Mouse (Mus musculus) lung, adult 2 months (tissue): Measurements from ENCODE around the gene Cavin3.

ENCODE experiments used
- CTCF ChIP-seq: fragments of 200-500 bp; IDR thresholded peaks from 2 replicates; pipeline ENCODE4 v1.5.1; 2011; ENCODE audit warnings: mild to moderate bottlenecking, low read length, control low read depth; ENCODE audit not compliant: insufficient read depth
- POLR2A ChIP-seq: fragments of 200-500 bp; IDR thresholded peaks from 2 replicates; pipeline ENCODE4 v1.6.1; 2011; ENCODE audit warnings: low read depth, mild to moderate bottlenecking, control low read depth, low read length, borderline replicate concordance; ENCODE audit errors: extremely low read depth

DNA sequence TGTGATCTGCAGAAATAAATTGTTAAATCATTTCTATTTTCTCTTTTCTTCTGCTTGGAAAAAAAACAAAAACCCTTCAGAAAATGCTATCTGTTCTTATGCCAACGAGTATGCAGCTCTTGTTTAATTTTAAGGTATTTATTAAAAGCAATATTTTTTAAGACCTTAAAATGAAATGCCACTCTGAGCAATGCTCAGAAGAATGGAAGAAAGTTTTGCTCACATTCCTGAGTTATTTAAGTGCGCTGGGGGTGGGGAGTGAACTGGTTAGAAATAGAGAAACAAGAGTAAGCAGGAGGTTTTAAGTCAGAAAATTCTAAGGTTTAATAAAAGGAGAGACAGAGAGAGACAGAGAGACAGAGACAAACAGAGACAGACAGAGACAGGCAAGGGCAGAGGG is 37.7 kb upstream of the Cavin3 start:
- TF ChIP-seq POLR2A, result no peak
- no peak for TF ChIP-seq CTCF
